Mouse (Mus musculus): ENCODE data around the gene Rap2a.

- TF ChIP-seq CTCF (conservative IDR thresholded peaks at IDR 0.05; ENCODE audit: low read length) (no peak), POU5F1 (IDR thresholded peaks at IDR 0.05; ENCODE audit: borderline replicate concordance, low read length) (no peak), NANOG (IDR thresholded peaks at IDR 0.05; ENCODE audit: borderline replicate concordance, low read length) (no peak)
These were observed 31.1 kb downstream of the Rap2a start for GRCm38 (mm10) chr14:120509366-120509640.

Data from E14TG2a.4 (cell line).